Mouse (Mus musculus) granulocyte monocyte progenitor cell, adult 5-6 weeks (primary cell): ENCODE measurements at regions not wholly inside any gene's neighbourhood (a gene's known extent, or its start where the extent isn't known, plus 50 kb on each side); places are given as distances from the start of the nearest gene placed in this dataset.
A peak's percentile ranks its signal among the peaks of the same experiment; 100 is the strongest.

Experiments used
- ATAC-seq: replicated peaks from 2 replicates; pipeline ENCODE4 v1.8.0; 2016; ENCODE audit warnings: mild to moderate bottlenecking, moderate TSS enrichment, inconsistent platforms; ENCODE audit not compliant: poor library complexity, severe bottlenecking

DNA sequence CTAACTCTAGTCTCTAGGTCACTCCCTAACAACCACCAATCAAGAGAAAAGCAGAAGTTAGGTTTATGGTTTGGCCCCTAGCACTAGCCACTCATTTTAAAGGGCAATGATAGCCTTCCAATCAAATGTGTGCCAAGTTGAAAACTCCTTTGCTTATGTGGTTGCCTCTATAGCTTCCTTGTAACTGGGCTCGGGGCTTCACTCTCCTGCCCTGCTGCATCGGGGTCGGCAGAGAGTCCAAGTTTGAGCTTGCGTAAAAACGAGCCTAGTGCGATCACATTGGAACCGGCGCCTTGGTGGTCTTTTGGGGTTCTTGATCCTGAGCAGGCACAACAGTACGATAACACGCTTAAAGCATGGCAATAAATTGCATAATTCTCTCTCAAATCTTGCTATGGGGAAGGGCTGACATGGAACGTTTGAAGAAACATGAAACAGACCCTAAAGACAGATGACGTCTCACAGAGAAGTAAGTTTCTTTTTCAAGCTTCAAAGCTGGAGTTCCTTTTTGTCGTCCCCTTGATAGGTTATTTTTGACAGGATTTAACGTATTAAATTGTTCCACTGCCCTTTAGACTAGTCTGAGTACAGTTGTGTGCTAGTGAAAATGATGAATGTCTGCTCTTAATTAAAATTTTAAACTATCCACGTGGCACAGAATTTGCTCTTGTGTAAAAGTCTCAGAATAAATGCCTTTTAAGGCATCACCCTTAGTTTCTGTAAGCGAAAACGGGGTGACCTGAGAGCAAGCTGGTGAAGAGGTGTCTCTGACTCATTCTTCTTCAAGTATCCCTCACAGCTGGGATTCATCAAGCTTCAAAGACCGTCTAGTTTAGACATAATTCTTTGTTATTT lies 52.0 kb downstream of the 4930426L09Rik start:
- peak; percentile 81 for ATAC-seq

DNA sequence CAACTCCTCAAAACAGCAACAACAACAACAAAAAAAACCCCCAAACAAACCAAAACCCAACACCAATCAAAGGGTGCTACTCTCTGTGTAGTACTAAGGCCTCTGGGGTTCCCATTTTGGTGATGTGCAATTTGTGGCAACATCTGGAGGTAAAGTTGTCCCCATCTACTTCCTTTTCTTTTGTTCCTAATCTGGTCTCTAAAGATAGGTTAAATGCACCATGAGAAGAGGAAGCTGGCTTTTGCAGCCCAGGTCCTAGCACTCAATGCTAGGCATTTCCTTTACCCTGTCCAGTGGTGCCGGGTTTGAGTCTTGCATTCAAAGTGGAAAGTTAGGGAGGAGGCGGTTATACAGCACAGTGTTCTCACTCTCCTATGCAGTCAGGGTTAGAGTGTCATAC lies 57.4 kb downstream of the 4930426L09Rik start:
- ATAC-seq, result peak; percentile 86

DNA sequence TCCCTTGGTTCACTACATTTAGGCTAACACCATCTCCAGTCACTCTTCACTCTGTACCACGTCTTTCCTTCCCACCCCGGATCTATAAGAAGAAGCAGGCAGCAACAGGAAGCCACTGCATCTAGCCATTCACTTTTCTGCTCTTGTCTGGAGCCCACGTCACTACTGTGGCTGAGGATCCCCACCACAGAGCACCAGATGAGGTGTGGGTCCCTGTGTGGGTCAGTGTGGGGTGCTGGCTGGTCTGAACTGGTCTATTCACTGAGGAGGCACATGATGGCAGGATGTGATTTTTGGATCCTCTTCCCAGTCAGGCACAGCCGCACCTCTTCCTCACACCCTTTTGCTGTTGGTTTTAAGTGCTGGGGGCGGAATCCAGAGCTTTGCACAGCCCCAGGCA lies 59.7 kb downstream of the 4930426L09Rik start:
- ATAC-seq, result peak; percentile 16; the same call in 1 of the 2 replicates

DNA sequence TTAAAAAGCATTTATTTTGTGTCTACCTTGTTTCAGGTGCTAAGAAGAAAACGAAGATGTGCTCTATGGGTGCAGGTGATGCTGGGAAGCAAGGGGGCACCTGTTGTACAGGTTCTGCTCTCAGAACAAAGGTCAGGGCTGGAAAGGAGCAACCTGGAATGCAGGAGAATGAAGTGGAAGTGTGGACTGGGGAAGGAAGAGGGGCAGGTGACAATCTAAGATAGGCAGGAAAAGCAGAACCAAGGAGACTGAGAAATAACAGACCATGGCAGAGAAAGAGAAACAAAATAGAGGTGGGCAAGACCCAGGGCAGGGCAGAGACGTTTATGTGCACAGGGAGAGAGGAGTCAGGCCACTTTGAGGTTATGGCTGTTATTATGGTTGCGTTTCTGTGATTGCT lies 60.6 kb downstream of the 4930426L09Rik start:
- ATAC-seq, result 0 out of 2 replicates have a peak, but pooled peaks have one; percentile 9

DNA sequence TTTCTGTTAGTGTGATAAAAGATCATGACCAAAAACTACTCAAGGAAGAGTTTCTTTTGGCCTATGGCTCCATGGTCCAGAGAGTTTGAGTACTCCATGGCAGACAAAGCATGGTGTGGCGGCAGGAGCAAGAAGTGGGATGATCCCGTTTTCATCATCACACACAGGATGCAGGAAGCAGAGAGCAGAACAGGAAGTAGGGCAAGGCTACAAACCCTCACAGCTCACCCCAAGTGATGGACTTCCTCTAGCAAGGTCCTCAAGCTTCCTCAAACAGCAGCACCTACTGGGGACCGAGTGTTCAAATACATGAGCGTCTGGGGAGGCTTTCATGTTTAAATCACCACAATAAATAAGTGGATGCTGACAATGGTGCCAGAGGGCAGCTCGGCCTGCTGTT lies 61.1 kb downstream of the 4930426L09Rik start:
- peak; percentile 89 for ATAC-seq

DNA sequence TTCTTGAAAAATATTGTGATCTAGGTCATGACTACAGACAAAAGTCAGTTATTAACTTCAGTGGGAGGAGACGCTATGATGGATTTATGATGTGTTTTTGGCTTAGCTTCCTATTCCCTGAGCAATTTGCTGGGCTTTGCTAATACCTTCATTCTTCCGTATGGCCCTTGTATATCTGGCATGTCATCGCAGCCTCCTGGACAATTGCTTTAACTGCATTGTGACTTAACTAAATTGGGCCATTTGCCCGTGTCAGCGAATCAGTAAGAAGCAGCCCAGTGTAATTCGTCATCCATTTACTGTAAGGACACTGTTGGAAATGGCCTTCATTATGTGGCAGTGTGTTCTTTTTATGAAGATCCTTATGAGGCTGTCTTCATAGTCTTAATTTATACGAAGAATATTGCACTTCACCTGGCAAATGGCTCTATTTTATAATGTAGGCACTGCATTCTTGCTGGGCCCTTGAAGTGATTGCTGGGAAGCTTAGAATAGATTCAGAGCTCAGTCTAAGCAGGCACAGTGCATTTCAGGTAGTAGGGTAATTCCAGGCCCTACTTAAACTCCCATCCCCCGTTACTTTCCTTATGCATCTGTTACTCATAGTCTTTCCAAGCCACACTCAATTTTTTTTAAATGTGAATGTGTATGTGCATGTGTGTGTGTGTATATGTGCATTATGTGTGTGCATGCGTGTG lies 62.2 kb downstream of the 4930426L09Rik start:
- no peak for ATAC-seq

DNA sequence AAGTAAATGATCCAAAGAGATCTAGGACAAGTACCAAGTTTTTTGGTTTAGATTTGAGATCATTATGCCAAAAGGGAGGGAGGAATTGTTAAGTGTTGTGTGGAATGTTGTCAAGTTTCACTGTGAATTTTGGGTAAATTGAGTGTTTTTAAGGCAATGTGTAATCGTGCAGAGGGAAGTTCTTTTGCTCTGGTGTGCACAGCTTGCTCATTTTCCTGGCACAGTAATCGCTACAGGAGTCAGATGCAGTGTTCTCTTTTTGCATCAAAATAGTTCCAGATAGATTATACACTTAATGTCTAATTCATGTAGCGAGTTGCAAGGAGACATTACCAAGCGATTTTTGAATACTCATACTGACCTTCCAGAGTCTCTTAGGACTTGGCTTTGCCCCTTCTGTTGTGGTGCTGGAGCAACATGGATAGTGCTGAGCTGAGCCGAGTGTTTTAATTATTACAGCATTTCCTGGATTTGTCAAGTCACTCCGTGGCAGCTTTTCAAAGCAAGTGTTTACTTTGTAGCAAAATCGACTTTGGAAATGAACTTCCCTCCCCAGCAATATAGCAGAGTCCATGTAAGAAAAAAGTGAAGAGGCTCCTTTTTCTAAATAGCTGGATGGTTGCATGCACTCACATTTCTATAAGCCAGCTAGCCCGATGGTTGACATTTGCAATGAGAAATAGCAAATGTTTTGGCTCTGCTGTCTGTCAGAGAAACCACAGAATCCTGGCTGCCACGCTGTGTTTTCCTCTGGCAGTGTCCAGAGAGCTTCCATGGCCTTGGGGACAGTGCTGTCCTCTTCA lies 66.6 kb downstream of the 4930426L09Rik start:
- peak; percentile 46; the same call in 1 of the 2 replicates for ATAC-seq

DNA sequence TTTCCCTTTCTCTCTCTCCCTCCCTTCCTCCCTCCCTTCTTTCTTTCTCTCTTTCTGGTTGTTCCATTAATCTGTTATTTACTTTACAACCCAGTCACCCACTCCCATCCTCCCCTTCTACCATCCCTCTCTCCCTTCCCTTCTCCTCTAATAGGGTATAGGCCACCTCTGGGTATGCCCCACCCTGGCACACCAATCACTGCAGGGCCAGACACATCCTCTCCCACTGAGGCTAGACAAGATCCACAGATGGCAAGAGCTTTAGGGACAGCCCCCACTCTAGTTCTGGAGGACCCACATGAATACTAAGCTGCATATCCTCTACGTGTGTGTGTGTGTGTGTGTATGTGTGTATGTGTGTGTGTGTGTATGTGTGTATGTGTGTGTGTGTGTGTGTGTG lies 67.4 kb downstream of the 4930426L09Rik start:
- ATAC-seq, result no peak

DNA sequence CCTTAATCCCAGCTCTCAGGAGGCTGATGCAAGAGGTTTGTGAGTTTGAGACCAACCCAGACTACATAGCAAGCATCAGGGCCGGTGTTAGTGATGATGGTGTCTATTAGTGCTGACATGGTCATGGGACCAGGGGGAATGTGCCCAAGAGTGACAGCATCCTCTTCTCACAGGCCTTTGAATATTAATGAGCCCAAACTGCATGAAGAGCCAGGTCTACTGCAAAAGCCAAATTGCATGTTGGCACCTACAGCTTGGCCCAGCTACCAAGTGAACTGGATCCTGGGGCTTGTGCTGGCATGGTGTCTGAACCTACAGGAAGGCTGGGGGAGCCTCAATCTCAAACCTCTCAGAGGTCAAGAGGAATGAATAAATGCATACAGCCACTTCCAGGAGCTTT lies 70.0 kb downstream of the 4930426L09Rik start:
- no peak for ATAC-seq

DNA sequence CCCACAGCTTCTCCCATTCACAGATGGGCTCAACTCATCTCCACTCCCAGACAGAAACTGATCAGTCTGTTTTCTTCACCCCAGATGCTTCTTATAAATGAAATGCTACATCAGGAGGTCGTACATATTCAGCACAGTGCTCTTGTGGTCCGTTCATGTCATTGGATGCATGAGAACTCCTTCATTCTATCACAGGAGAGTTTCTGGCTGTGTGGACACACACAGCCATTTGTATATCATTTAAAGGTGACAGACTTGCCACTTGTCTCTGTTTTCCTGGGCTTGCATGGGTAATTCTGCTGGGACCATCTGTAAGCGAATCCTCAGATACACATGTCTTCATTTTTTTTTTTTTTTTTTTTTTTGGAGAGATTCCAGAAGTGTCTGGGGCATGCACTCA lies 85.7 kb downstream of the 4930426L09Rik start:
- no peak for ATAC-seq

DNA sequence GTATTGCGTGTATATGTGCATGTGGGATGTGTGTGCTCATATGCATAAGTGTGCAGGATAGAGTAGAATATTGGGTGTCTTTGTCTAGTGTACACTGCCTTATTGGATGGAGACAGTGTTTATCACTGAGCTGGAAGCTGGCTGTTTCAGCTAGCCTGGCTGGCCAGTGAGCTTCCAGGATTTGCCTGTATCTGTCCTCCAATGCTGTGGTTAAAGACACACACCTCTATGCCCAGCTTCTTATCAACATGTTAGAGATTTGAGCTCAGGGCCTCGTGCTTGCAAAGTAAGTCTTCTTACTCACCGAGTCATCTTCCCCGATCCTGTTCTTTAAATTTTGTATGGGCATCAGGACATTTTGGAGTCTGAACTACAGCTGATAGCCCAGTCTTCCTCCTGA lies 87.0 kb downstream of the 4930426L09Rik start:
- no peak for ATAC-seq

DNA sequence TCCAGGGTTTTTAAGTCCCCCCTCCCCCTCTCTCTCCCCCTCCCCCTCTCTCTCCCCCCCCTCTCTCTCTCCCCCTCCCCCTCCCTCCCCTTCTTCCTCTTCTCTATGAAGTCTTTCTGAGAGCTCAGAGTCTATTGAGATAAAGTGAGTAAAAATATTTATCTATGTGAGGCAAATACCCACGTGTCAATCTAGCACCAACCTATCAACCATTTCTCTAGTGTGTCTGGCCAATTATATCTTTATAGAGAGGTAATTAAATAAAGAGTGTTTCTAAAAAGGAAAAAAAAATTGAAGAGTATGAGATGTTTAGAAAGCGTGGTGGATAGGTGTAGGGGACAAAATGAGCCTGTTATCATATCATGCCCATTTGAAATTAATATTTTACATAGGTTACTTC lies 88.0 kb downstream of the 4930426L09Rik start:
- ATAC-seq, result no peak

DNA sequence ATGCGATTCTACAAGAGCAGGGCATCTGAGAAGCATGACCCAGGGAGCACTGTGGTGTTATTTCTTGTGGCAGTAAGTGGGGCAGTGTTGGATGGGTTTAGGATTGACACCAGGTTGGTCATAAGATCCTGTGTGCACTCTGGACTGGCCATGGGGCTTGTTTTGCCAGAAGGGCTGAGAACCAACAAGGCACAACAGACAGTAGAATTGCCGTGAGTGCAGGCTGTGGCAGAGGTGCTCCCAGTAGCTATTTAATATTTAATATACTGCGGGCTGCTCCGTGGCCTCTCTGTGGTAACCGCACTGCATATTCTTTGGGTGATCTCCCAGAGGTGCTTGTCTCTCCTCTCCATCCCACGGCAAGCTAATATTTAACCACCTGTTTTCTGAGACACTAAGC lies 88.5 kb downstream of the 4930426L09Rik start:
- ATAC-seq, result no peak

DNA sequence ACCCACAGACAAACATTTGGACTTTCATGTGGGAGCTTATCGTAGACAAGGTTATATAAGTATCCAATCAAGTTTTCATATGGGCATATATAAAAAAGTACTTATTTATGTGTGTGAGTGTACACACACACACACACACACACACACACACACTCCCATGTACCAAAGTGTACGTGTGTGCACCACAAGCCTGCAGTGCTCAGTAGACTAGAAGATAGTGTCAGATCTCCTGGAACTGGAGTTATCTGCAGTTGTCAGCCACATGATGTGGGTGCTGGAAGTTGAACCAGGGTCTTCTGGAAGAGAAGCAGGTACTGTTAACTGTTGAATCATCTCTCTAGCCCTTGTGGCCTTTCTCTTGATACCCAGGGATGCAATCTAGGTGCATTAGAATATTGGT lies 99.7 kb upstream of the Armc3 start:
- ATAC-seq, result no peak

DNA sequence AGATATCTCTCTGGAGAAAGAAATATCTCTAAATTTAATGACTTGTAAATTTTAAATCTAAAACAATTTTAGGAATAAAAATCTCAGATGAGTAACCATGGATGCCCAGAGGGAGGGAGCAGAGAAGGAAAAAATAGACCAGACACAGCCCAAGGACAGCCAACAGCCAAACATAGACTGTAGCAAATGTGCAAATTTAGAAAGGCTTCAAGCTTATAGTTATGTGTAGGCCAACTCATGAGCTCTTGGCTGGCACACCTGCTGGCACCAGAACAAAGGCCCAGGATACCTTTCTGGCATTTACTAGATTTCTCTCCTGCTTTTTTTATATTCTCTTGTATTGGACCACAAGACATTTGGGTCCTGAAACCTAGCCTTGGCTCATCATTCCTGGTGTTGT lies 90.3 kb upstream of the Armc3 start:
- no peak for ATAC-seq

DNA sequence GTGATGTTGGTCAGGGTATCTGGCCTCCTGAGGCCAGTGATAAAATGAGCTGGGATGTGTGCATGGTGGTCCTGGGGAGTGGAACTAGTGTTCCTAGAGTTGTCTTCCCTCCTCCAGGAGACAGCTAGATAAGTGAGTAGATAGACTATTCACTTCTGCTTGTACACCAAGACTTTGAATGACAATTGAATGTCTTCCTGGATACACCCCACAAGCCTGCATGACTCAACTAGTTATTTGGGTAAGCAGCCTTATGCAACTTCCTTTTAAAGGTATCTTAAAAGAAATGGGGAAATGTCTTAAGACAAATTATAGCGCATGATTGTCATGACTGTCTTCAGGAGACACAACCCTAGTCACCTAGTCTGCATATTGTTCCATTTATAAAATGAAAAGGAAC lies 79.2 kb upstream of the Armc3 start:
- peak; percentile 99 for ATAC-seq

DNA sequence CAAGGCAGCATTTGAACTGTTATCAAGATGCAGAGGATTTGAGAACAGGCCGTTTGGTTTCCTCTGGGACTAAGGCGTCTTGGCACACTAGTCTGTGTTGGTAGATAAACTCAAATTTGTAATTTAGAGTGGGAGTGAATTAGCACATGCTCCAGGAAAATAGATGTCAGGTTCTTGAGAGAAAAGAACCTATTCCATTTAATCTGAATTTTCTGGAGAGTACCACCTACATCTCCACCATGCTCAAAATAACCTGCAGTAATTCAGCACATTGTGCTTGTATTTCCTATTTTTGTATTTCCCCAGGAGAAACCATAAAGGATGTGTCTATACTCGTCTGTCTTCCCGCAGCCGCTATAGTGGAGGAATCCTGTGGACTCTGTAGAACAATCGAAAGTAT lies 66.2 kb upstream of the Armc3 start:
- no peak for ATAC-seq

DNA sequence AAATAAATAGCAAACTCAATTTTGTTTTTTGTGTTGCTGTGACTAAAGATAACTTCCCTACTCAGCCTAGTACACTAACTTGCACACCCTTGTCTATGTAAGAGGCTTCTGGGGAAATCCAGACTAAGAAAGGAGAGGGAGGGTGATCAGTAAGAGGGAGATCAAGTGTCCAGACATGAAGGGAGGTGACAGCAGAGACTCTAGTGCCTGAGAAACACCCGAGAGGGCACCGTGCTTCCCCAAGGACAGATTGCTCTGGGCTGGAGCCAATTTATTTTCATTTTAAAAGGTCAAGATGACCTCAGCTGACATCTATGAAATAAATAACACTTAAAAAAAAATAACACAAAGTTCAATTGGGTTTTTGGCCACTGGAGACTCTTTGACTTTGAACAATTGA lies 56.5 kb upstream of the Armc3 start:
- no peak for ATAC-seq

DNA sequence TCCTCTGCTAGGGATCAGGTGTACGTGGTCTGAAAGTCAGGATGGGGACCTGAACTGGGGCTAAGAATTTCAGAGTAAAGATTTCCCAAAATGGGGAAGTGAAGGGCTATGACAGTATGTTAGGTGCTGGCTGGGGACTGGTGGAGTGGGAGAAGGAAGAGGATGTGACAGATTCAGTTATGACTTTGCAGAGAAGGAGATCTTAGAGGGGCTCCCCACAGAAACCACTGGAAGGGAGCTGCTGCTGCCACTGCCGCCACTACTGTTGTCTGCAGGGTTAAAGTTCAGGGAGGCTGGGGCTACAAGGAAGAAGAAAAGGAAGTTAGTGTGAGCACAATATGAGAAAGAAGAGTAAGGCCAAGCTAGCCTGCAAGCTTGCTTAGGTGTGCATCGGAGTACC lies 53.7 kb upstream of the Armc3 start:
- ATAC-seq, result peak; percentile 97

DNA sequence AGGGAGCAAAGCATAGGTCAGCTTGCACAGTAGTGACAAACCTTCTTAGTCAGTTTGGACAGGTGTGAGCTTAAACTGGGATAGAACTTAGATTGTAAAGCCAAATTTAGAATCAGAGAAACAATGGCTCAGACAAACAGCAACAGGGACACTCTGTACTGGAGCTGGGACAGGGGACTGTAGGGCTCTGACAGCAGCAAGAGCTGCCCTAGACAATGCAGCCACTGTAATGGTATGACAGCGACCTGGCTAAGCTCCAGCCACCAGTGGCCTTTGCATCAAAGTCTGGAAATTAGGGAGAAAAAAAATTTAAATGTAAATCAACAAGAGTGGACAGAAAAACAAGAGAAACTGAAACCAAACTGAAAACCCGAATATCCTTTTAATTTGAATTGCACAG lies 53.2 kb upstream of the Armc3 start:
- ATAC-seq, result no peak

DNA sequence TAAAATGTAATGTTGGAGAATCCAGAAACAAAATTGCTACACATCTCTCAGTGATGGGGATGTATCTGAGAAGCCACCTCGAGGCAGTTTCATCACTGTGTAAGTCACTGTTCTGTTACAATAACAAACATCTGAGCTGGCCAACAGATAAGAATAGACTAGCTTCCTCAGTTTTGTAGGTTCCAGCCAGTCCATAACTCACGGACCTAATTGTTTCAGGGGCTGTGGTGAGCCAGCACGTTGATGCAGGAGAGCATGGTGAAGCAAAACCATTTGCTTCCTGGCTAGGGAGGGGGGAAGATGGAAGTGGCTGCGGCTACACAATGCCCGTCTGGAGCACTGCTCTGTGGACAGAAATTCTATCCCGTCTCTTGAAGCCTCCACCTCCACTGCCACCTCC lies 52.8 kb upstream of the Armc3 start:
- peak; percentile 55 for ATAC-seq
